Comparison of ENCODE assay signal across 10 mouse cellular contexts in the genomic region with DNA sequence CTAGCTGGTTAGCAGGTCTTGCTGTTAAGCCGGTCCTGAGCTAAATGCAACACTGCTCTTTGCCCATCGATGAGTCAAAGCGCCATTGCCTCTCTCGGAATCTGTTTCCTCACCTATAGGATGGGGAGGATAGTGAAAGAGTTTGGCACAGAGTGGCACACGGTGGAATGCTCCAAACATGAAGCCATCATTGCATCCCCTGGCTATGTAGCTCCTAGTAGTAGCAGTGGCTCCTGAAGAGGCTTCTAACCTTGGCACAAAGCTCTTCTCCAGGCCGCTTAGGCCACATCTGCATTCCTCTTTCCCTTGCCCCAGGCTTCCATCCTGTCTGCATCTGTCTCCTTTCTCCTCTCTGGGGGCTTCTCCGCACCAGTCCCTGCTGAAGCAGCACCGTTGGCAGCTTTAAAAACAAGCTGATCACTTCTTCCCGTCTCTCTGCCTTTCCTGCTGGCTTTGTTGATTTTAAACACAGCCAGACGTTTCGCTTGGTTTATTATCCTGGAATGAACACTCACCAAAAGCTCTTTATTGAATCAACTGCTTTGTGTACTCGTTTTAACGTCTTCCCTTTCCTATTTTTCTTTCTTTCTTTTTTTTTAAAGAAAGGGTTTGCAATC.
A peak's percentile ranks its signal among the peaks of the same experiment; 100 is the strongest.
DNase-seq lines count a peak whose midpoint lies in the region; ATAC-seq lines count a peak whose summit lies in the region.
"Had no signal": no experiment of that assay in that cellular context is flagged by ENCODE, and none has a peak within 500 bp of the region (broad histone marks: within the 10 kb centered on the region; RNA-seq: fewer than 3 reads in every experiment).

No protein-coding gene starts in this region.

- H3K4me2 ChIP-seq in heart, embryonic 12.5 days = no peak overlapping the region
- H3K4me2 ChIP-seq in hindbrain, embryonic 13.5 days = peak overlapping the region; percentile 38
- H3K4me2 ChIP-seq in midbrain, embryonic 14.5 days (ENCODE audit: low read length) = peak overlapping the region; percentile 34; the same call in 1 of the 2 replicates

- H3K9me3 ChIP-seq in heart, embryonic 12.5 days (replicated peaks) = no peaks in the 10 kb centered on the region
- no peaks in the 10 kb centered on the region for H3K9me3 ChIP-seq in hindbrain, embryonic 13.5 days
- H3K9me3 ChIP-seq in midbrain, embryonic 14.5 days (ENCODE audit: control insufficient read depth, low read length) = no peaks in the 10 kb centered on the region

- H3K4me1 ChIP-seq in heart, embryonic 12.5 days (replicated peaks) = peaks cover 28% of the 10 kb centered on the region
- H3K4me1 ChIP-seq in hindbrain, embryonic 13.5 days (replicated peaks) = peaks cover 56% of the 10 kb centered on the region
- peaks cover 28% of the 10 kb centered on the region for H3K4me1 ChIP-seq in midbrain, embryonic 14.5 days (ENCODE audit: control insufficient read depth, insufficient read depth, low read length)

- H3K36me3 ChIP-seq in heart, embryonic 12.5 days = no peaks in the 10 kb centered on the region
- H3K36me3 ChIP-seq in hindbrain, embryonic 13.5 days = no peaks in the 10 kb centered on the region
- no peaks in the 10 kb centered on the region for H3K36me3 ChIP-seq in midbrain, embryonic 14.5 days (ENCODE audit: control insufficient read depth, insufficient read depth, low read length)

- no peak overlapping the region for H3K9ac ChIP-seq in heart, embryonic 12.5 days
- H3K9ac ChIP-seq in hindbrain, embryonic 13.5 days = peak overlapping the region; percentile 58; the same call in 1 of the 2 replicates
- H3K9ac ChIP-seq in midbrain, embryonic 14.5 days (replicated peaks; ENCODE audit: low read length) = no peak overlapping the region; the same call in 1 of the 2 replicates
- H3K9ac ChIP-seq: liver, embryonic 14.5 days had no signal

- WGBS in heart, embryonic 12.5 days = 59% methylated on average over 13 of the region's 13 CpGs
- 35% methylated on average over 13 of the region's 13 CpGs for WGBS in hindbrain, embryonic 13.5 days
- 44% methylated on average over 13 of the region's 13 CpGs for WGBS in midbrain, embryonic 14.5 days

- no peak for ATAC-seq in heart, embryonic 12.5 days (ENCODE audit: insufficient number of reproducible peaks, low FRiP score)
- no peak for ATAC-seq in hindbrain, embryonic 13.5 days (ENCODE audit: low FRiP score)
- no peak for ATAC-seq in midbrain, embryonic 14.5 days (ENCODE audit: low FRiP score, low TSS enrichment)

- no peak for DNase-seq in heart, adult 9 months (ENCODE audit: low spot score in 2 of 2)
- peak; percentile 45 for DNase-seq in embryo, embryonic 11 days
- DNase-seq in midbrain, embryonic 14.5 days = peak; percentile 55
- DNase-seq in adrenal gland, postnatal 36 days = no peak
- no peak for DNase-seq in layer of hippocampus, adult 9-11 months
- no peak for DNase-seq in right cerebral cortex, adult 18-20 months
- DNase-seq: thymus, postnatal 14 days had no signal

- H3K4me3 ChIP-seq in heart, embryonic 12.5 days = no peak overlapping the region
- no peak overlapping the region for H3K4me3 ChIP-seq in hindbrain, embryonic 13.5 days
- no peak overlapping the region for H3K4me3 ChIP-seq in midbrain, embryonic 14.5 days (replicated peaks; ENCODE audit: low read depth, low read length)

- H3K27ac ChIP-seq in heart, embryonic 12.5 days (ENCODE audit: poor library complexity, severe bottlenecking) = peak overlapping the region; percentile 78; the same call in 1 of the 2 replicates
- peak overlapping the region; percentile 87 for H3K27ac ChIP-seq in hindbrain, embryonic 13.5 days
- peak overlapping the region; percentile 82 for H3K27ac ChIP-seq in midbrain, embryonic 14.5 days (replicated peaks; ENCODE audit: low read depth, low read length)
- H3K27ac ChIP-seq: liver, embryonic 14.5 days had no signal

- H3K27me3 ChIP-seq in heart, embryonic 12.5 days (replicated peaks) = no peaks in the 10 kb centered on the region
- 0 out of 2 replicates have a peak, but pooled peaks cover 3% of the 10 kb centered on the region for H3K27me3 ChIP-seq in hindbrain, embryonic 13.5 days
- no peaks in the 10 kb centered on the region for H3K27me3 ChIP-seq in midbrain, embryonic 14.5 days (ENCODE audit: control insufficient read depth, insufficient read depth, low read length)

Comparison
In these comparisons a context has a peak if more than half of its experiments do, and no peak if none do; other contexts are left out.
1. DNase-seq: peak in embryo, embryonic 11 days (single experiment) and midbrain, embryonic 14.5 days (single experiment); none in heart, adult 9 months (0 of 2), adrenal gland, postnatal 36 days (0 of 2), layer of hippocampus, adult 9-11 months (single experiment) and right cerebral cortex, adult 18-20 months (single experiment).
2. Peak in every context shown above with its lines, with median percentiles within 50 percentile points of each other: H3K27ac ChIP-seq.